Mouse (Mus musculus): ENCODE measurements around the gene Phf23.

Phf23 gene

DNA sequence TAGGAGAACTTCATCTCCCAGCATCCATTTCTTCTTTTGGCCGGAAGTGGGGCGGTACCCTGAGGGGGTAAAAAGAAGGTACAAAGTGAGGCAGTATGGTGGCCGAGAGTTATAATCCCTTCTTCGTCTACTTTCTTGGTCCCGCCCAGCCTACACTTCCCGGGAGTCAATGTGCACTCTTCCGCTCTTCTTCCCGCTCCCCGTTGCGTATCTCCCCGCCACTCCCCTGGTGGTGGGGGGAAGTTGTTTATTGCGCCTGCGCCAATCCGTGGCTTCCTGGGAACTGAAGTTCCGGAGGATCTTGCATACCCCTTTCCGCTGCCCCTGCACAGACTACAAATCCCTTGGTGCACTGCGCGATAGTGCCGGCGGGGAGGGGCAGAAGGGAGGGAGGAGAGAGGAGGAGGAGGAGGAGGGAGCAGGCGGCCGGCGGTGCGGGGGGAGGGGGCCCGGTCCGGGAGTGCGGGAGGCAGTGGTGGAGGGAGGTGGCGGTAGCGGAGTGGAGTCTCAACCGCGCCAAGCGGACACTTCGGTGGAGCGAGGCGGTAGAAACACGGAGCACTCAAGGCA, at the start of gene Phf23:
TSS of gene Phf23 (plus strand) at position 387 of the 570 bp plus-strand sequence.
- peak; percentile 77; the same call in 1 of the 2 replicates for TF ChIP-seq GATA4 (IDR thresholded peaks at IDR 0.05; ENCODE audit: insufficient replicate concordance, low read length)

DNA sequence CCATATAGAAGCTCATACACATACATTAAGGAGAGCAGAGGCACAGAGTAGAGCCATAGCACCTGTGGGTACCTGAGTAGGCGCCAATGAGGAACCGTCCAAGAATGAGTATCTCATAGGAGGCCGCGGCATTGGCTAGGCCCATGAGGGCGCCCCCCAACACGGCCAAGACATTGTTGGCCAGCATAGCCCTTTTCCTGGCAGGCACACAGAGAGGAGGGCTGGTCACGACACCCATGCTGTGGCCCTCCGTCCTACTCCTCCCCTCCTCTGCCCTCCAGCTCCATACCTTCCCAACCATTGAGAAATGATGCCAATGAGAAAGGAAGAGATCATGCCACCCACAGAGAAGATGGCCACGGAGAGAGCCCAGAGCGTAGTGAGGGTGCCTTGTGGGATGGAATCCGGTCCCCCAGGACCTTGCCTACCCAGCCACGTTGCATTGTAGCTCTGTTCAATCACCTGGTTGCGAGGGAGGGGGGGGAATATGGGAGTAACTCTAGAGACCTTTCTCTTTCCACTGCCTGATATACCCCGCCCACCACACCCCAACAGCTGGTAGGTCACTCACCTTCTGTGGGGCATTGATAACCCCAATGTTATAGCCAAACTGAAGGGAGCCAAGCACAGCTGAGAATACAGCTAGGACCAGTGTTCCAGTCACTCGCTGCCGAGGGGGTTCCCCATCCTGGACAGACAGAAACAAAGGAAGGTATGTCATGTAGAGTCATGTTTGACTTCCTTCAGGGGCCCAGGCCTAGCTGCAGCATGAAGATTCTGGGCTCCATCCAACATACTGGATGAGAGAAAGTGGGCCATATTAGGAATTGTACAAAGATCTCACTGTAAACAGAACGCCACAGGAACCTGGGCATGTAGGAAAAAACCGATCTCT, 49.3 kb upstream of the Phf23 start:
- TF ChIP-seq GATA4 (IDR thresholded peaks at IDR 0.05; ENCODE audit: insufficient replicate concordance, low read length) = no peak

DNA sequence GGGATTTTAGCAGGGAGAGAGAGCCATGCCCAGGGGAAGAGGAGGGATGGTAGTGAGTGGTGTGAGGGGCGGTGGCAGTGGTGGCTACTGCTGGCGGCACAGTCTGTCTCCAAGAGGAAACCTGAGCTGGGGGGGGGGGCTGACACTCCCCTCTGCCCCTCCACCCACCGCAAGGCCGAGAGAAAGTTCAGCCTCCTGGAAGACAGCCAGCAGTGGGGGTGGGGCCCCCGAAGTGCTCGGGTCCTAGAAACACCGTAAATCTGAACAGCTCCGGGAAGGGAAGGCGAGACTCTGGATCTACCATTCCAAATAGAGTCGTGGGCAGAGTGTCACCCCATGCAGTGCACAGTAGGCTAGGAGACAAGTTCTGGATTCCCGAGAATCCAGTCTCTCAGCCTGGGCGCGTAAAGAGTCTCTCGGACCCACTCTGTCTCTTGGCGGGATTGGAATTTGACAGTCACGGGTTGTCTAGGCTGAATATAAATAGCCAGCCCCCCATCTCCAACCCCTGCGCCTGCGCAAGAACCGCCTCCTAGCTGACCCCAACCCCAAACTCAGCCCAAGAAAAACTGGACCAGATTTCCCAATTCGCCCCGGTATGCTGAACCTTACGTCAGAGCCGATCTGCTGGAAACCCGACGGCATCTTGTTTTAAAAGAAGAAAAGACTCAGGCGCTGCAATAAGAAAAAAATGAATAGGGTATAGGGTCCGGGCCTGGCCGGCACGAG, 48.1 kb upstream of the Phf23 start:
- no peak for TF ChIP-seq GATA4 (IDR thresholded peaks at IDR 0.05; ENCODE audit: insufficient replicate concordance, low read length)

DNA sequence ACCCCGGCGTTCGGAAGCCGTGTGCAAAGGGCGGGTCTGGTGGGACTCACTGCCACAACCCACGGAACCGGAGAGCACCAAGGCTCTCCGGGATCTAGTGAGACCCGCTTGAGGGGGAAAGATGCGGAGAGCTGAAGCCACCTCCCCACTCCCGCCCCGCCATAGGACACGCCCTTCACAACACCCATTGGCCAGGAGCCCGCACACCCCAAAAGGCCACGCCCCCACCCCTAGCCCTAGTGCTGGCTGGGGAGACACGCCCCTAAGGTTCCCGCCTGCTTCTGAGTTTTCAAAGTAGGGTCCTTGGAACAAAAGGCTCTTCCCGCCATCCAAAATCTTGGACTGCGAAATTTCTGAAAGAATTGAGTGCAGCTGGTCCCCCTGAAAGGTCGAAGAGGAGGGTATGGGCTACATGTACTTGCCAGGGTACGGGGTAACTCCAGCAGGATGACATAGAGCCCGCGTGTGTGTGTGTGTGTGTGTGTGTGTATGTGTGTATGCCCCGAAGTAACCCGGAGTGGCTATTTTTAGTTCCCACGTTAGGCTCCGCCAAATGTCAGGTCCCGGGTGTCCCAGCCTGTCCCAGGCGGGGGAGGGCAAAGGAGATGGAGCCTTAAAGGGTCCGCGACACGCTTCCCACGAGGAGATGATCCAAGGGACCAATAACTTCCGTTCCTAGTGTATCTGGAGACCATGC, 47.4 kb upstream of the Phf23 start, which contains the start of gene Slc2a4:
TSS of gene Slc2a4 (minus strand) at position 123 of the 697 bp plus-strand sequence.
- TF ChIP-seq GATA4 (IDR thresholded peaks at IDR 0.05; ENCODE audit: insufficient replicate concordance, low read length) = no peak

DNA sequence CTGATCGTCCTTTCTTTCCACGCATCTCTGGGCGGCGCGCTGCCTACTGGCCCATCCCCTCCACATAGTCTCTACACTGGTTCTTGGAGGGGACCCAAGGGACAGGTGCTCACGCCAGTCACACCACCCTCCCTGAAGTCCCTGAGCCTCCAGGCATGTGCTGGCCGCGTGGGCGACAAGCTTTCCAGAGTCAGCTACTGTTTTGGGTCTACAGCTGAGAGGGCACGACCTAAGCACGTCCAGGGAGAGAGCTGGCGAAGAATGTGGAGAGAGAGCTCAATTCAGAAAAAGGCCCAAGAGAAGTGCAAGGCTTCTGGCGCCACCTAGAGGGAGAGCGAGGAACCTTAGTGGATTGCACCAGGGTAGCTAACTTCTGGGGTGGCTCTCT, 46.8 kb upstream of the Phf23 start:
- no peak for TF ChIP-seq GATA4 (IDR thresholded peaks at IDR 0.05; ENCODE audit: insufficient replicate concordance, low read length)

DNA sequence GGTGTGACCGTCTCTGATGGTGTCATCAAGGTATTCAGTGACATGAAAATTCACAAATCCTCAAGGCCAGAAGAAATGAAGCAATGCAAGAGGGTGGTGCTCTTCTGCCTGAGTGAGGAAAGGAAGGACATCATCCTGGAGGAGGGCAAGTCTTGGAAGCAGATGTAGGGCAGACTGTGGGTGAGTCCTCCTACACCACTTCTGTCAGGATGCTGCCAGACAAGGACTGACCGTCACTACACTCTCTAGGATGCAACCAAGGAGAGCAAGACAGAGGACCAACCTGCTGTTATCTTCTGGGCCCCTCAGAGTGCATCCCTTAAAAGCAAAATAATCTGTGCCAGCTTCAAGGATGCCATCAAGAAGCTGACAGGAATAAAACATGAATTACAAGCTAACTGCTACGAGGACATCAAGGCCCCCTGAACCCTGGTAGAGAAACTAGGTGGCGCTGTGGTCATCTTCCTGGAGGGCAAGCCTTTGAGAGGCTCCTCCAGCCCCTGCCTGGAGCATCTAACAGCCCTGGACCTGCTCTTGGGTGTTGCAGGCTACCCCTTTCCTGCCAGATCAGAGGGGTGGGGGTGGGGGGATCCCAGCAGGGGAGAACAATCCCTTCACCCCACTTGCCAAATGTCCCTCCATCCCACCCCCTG, 44.6 kb upstream of the Phf23 start:
- no peak for TF ChIP-seq GATA4 (IDR thresholded peaks at IDR 0.05; ENCODE audit: insufficient replicate concordance, low read length)

DNA sequence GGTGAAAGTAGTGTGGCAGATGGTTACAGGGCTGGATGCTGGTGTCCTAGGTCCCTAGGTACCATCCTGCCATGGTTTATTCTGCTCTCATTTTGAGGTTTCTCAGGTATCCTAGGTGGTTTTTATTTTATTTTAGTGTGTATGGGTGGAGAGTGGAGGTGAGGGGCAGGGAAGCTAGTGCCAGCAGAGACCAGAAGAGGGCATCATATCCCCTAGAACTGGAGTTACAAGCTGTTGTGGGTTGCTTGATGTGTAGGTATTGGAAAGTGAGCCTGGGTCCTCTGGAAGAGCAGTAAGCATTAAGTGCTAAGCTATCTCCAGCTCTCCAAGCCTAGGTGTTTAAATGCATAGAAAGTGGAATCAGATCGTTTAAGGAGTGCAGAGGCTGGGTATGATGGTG, 43.3 kb upstream of the Phf23 start:
- TF ChIP-seq GATA4 (IDR thresholded peaks at IDR 0.05; ENCODE audit: insufficient replicate concordance, low read length) = no peak

DNA sequence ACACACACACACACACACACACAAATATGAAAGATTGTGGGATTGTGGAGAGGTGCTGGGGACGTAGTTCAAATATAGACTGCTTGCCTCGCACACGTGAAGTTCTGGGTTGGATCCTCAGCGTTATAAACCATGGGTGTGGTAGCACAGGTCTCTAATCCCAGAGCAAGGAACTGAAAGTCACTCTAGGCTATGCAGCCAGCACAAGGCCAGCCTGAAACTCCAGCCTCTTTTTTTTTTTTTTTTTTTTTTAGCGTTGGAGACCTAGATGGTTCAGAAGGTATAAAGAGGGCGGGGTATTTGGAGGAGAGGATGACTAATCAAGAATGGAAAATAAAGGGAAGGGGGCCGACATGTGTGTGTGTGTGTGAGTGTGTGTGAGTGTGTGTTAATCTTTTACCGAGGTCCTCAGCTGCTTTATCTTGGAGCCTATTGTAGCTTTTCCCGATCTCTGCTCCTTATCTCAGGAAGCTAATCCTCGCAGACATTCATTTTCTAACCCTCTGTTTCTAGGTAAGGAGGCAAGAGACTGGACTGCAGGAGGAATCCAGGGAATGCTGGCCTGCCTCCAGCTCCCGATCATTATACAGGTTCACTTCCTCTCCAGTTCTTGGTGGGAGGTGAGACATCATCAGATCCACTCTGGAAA, 42.2 kb upstream of the Phf23 start:
- no peak for TF ChIP-seq GATA4 (IDR thresholded peaks at IDR 0.05; ENCODE audit: insufficient replicate concordance, low read length)

DNA sequence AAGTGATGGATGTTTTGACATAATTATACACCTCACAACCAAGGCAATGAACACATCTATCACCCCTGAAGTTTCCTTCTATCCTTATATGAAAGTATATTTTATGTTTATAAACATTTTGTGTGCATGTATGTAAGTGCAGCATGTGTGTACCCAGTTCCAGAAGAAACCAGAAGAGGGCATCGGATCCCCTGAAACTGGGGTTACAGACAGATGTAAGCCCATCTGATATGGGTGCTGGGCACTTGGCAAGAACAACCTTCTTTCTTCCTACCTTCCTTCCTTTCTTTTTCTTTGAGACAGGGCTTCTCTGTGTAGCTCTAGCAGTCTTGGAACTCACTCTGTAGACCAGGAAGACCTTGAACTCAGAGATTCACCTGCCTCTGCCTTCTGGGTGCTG, 39.4 kb upstream of the Phf23 start:
- TF ChIP-seq GATA4 (IDR thresholded peaks at IDR 0.05; ENCODE audit: insufficient replicate concordance, low read length) = no peak

DNA sequence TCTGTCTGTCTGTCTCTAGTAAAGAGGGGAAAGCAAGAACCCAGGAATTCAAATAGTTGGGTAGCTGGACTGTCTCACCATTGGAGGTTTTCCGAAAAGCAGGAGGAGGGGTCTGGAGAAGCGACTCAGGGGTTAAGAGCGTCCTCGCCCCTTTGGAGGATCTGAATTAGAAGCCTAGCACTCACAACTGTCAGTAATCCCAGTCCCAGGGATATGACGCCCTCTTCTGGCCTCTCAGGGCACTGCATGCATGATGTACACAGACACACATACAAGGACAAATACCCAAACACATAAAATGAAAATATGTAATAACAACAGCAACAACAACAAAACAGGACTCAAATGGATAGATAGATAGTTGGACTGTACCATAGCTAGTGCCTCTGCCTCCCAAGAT, 35.0 kb upstream of the Phf23 start:
- no peak for TF ChIP-seq GATA4 (IDR thresholded peaks at IDR 0.05; ENCODE audit: insufficient replicate concordance, low read length)

DNA sequence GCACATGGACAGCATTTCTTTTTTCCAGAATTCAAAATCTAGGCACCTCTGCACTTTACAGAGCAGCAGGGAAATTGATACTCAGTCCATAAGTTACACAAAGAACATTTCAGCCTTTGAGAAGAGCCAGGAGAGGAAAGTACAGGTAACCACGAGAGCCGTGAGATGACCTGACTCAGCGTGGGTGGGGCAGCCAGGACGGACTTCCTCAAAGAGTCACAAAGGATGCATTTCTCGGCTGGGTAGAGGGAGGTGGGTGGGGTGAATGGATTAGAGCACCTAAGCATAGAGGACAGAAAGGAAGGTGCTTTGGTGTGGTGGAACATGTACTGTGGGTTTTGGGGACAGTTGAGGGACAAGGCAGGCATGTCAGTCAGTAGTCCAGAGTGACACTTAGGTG, 33.7 kb upstream of the Phf23 start:
- no peak for TF ChIP-seq GATA4 (IDR thresholded peaks at IDR 0.05; ENCODE audit: insufficient replicate concordance, low read length)

DNA sequence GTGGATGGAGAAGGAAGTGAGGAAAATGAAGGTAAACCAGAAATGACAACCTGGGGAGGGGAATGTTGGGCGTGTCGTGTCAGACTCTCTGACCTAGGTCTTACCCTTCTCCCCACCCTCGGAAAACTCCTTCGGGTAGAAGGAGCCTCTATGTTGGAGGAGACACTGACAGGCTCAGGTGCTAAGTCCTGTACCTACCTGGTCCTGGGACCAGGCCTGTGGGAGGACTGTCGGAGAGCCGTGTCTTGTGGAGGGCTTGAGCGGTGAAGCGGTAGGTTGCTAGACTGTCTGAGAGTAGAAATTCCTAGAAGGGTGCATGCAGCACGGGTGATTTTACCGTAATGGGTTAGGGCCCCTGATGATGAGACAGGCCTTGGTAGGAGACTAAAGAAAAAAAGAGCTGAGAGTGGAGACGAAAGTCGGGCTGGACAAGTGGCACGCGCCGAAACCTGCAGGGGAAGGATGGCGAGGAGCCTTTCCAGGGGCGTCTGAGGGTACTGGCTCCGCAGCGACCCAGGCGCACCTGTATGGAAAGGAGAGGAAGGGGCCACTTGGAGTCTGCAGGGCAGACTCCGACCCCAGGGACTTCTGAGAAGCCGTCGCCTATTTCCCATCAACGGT, 30.8 kb upstream of the Phf23 start, which contains the start of gene Cldn7:
TSS of gene Cldn7 (plus strand) at position 130 of the 621 bp plus-strand sequence.
- no peak for TF ChIP-seq GATA4 (IDR thresholded peaks at IDR 0.05; ENCODE audit: insufficient replicate concordance, low read length)

DNA sequence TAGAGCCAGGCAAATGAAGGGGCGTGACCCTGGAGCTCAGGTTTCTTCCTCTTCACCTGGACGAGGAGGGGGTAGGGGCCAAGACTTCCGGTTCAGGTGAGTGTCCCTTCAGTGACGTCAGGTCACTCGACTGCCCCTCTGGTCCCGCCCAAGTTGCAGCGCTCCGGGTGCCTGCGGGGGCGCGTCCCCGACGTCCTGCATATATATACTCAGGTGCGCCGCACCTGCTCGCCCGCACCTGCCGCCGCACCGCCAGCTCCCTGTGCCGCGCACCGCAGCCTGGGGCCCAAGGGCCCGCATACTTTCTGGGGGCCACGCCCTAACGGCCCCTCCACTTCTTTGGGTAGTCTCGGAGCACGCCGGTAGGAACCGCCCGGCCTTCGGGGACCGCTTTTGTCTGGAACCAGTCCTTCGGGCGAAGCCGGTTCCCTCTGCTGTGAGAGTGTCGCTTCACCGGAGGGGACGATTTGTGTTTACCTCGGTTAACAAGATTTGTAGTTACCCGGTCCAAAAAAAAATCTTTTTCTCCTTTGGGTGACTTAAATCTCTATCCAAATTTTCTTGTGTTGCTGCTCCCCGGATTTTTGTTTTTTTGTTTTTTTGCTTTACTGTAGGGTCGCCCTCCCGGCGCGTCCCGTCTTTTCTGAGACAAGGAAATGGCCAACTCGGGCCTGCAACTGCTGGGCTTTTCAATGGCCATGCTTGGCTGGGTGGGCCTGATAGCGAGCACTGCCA, 30.1 kb upstream of the Phf23 start:
- no peak for TF ChIP-seq GATA4 (IDR thresholded peaks at IDR 0.05; ENCODE audit: insufficient replicate concordance, low read length)

Measured in liver, adult (tissue).